Mouse (Mus musculus): ENCODE results near the gene Asic2. TPM values are rescaled to one million over a fixed set of nuclear protein-coding genes. Genes with fewer than 3 reads are reported as not detected.

Gene Asic2
- total RNA-seq, 1 experiment from 2014 or later, result not detected

GRCm38 (mm10) chr11:80851859-80852258, 1116.4 kb downstream of the Asic2 start:
- ATAC-seq (replicated peaks in 1 of 2; ENCODE audit: insufficient read depth in 1 of 2, low FRiP score in 2 of 2, low TSS enrichment in 1 of 2, low read depth in 1 of 2, poor library complexity in 2 of 2, severe bottlenecking in 2 of 2), result no peak

- no peak for ATAC-seq (replicated peaks in 1 of 2; ENCODE audit: insufficient read depth in 1 of 2, low FRiP score in 2 of 2, low TSS enrichment in 1 of 2, low read depth in 1 of 2, poor library complexity in 2 of 2, severe bottlenecking in 2 of 2)
These were observed 1120.1 kb downstream of the Asic2 start for GRCm38 (mm10) chr11:80848131-80848530.

- ATAC-seq (replicated peaks in 1 of 2; ENCODE audit: insufficient read depth in 1 of 2, low FRiP score in 2 of 2, low TSS enrichment in 1 of 2, low read depth in 1 of 2, poor library complexity in 2 of 2, severe bottlenecking in 2 of 2), result no peak
These were observed 1122.1 kb downstream of the Asic2 start for GRCm38 (mm10) chr11:80846115-80846514.

GRCm38 (mm10) chr11:80845486-80845885, 1122.8 kb downstream of the Asic2 start:
- ATAC-seq (replicated peaks in 1 of 2; ENCODE audit: insufficient read depth in 1 of 2, low FRiP score in 2 of 2, low TSS enrichment in 1 of 2, low read depth in 1 of 2, poor library complexity in 2 of 2, severe bottlenecking in 2 of 2), result no peak

GRCm38 (mm10) chr11:80843435-80843834, 1124.8 kb downstream of the Asic2 start:
- no peak for ATAC-seq (replicated peaks in 1 of 2; ENCODE audit: insufficient read depth in 1 of 2, low FRiP score in 2 of 2, low TSS enrichment in 1 of 2, low read depth in 1 of 2, poor library complexity in 2 of 2, severe bottlenecking in 2 of 2)

- no peak for ATAC-seq (replicated peaks in 1 of 2; ENCODE audit: insufficient read depth in 1 of 2, low FRiP score in 2 of 2, low TSS enrichment in 1 of 2, low read depth in 1 of 2, poor library complexity in 2 of 2, severe bottlenecking in 2 of 2)
These were observed 1129.5 kb downstream of the Asic2 start for GRCm38 (mm10) chr11:80838724-80839123.

- ATAC-seq (replicated peaks in 1 of 2; ENCODE audit: insufficient read depth in 1 of 2, low FRiP score in 2 of 2, low TSS enrichment in 1 of 2, low read depth in 1 of 2, poor library complexity in 2 of 2, severe bottlenecking in 2 of 2), result no peak
These were observed 1132.4 kb downstream of the Asic2 start for GRCm38 (mm10) chr11:80835841-80836240.

- no peak for ATAC-seq (replicated peaks in 1 of 2; ENCODE audit: insufficient read depth in 1 of 2, low FRiP score in 2 of 2, low TSS enrichment in 1 of 2, low read depth in 1 of 2, poor library complexity in 2 of 2, severe bottlenecking in 2 of 2)
These were observed 1132.9 kb downstream of the Asic2 start for GRCm38 (mm10) chr11:80835395-80835794.

Other genes starting within 250 kb of the Asic2 start
- not detected in 2 replicates for gene 5530401A14Rik, start 107.8 kb downstream of the Asic2 start, total RNA-seq (2017)
- 3.8 and 5.8 TPM in 2 replicates for gene Ccl2, start 67.1 kb upstream of the Asic2 start, total RNA-seq (2017)
- gene Gm17268, start 70.1 kb upstream of the Asic2 start, total RNA-seq (2017), result not detected in 2 replicates
- gene Ccl7, start 77.3 kb upstream of the Asic2 start, total RNA-seq (2017), result not detected in 2 replicates
- gene Ccl11, start 89.4 kb upstream of the Asic2 start, total RNA-seq (2017), result not detected in 2 replicates
- gene Ccl12, start 133.4 kb upstream of the Asic2 start, total RNA-seq (2017), result not detected in 2 replicates
- not detected in 2 replicates for gene Ccl8, start 146.7 kb upstream of the Asic2 start, total RNA-seq (2017)